Comparison of ENCODE assay signal across 24 mouse cellular contexts in the genomic region with DNA sequence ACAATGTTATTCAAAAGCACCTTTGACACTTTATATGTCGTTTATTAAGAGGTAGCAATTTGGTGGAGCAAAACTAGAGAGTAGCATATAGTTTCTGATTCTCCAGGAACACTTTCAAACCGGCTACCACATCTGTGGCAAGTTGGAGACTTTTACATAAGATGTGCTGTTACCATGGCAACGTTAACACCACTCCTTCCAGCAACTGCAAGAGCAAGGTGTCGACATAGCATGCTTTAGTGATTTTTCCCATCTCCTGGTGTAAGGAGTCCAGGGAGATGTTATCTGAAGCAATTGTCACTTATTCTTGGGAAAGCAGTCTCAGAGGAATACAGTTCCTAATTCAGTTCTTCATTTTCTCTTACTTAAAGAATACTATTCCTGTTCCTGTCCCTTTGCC.
DNase-seq lines count a peak whose midpoint lies in the region; ATAC-seq and TF ChIP-seq lines count a peak whose summit lies in the region.
"Had no signal": no experiment of that assay in that cellular context is flagged by ENCODE, and none has a peak within 500 bp of the region (broad histone marks: within the 10 kb centered on the region; RNA-seq: fewer than 3 reads in every experiment).

No protein-coding gene starts in this region.

- H3K4me2 ChIP-seq in forebrain, embryonic 14.5 days (ENCODE audit: low read length) = no peak overlapping the region
- no peak overlapping the region for H3K4me2 ChIP-seq in forebrain, embryonic 16.5 days (ENCODE audit: low read length)
- H3K4me2 ChIP-seq: embryonic facial prominence, embryonic 13.5 days; heart, embryonic 15.5 days; intestine, embryonic 15.5 days; limb, embryonic 15.5 days; liver, embryonic 15.5 days had no signal

- H3K4me1 ChIP-seq in forebrain, embryonic 14.5 days (ENCODE audit: control insufficient read depth, insufficient read depth, low read length) = peaks cover 6% of the 10 kb centered on the region; the same call in 1 of the 2 replicates
- peaks cover 9% of the 10 kb centered on the region; the same call in 1 of the 2 replicates for H3K4me1 ChIP-seq in forebrain, embryonic 16.5 days (replicated peaks; ENCODE audit: control insufficient read depth, insufficient read depth, low read length)
- H3K4me1 ChIP-seq: embryonic facial prominence, embryonic 13.5 days; heart, embryonic 15.5 days; intestine, embryonic 15.5 days; liver, embryonic 15.5 days had no signal

- no peaks in the 10 kb centered on the region for H3K9me3 ChIP-seq in forebrain, embryonic 14.5 days (replicated peaks; ENCODE audit: control insufficient read depth, low read length)
- H3K9me3 ChIP-seq in forebrain, embryonic 16.5 days (ENCODE audit: control insufficient read depth, low read length) = no peaks in the 10 kb centered on the region
- H3K9me3 ChIP-seq: embryonic facial prominence, embryonic 13.5 days; heart, embryonic 15.5 days; intestine, embryonic 15.5 days; limb, embryonic 15.5 days; liver, embryonic 15.5 days had no signal

- WGBS in forebrain, embryonic 14.5 days = 58% methylated on average over 4 of the region's 4 CpGs
- 57% methylated on average over 4 of the region's 4 CpGs for WGBS in forebrain, embryonic 16.5 days

- H3K27me3 ChIP-seq in forebrain, embryonic 14.5 days (replicated peaks; ENCODE audit: control insufficient read depth, insufficient read depth, low read length) = no peaks in the 10 kb centered on the region
- H3K27me3 ChIP-seq in forebrain, embryonic 16.5 days (replicated peaks; ENCODE audit: control insufficient read depth, insufficient read depth, low read length) = no peaks in the 10 kb centered on the region
- H3K27me3 ChIP-seq: embryonic facial prominence, embryonic 13.5 days; heart, embryonic 15.5 days; intestine, embryonic 15.5 days; limb, embryonic 15.5 days; liver, embryonic 15.5 days had no signal

- no peak overlapping the region for H3K4me3 ChIP-seq in forebrain, embryonic 14.5 days (ENCODE audit: low read depth, low read length)
- H3K4me3 ChIP-seq in forebrain, embryonic 16.5 days (replicated peaks; ENCODE audit: low read length) = no peak overlapping the region
- no peak overlapping the region for H3K4me3 ChIP-seq in layer of hippocampus, adult 2 months
- H3K4me3 ChIP-seq: embryonic facial prominence, embryonic 13.5 days; heart, adult 2 months; heart, embryonic 15.5 days; intestine, embryonic 15.5 days; limb, embryonic 15.5 days; liver, embryonic 15.5 days had no signal

- H3K36me3 ChIP-seq in forebrain, embryonic 14.5 days (ENCODE audit: control insufficient read depth, insufficient read depth, low read length) = no peaks in the 10 kb centered on the region
- no peaks in the 10 kb centered on the region for H3K36me3 ChIP-seq in forebrain, embryonic 16.5 days (ENCODE audit: control insufficient read depth, insufficient read depth)
- H3K36me3 ChIP-seq: embryonic facial prominence, embryonic 13.5 days; heart, embryonic 15.5 days; intestine, embryonic 15.5 days; limb, embryonic 15.5 days; liver, embryonic 15.5 days had no signal

- TF ChIP-seq CTCF in layer of hippocampus, adult 2 months (conservative IDR thresholded peaks at IDR 0.05) = no peak

- DNase-seq in forebrain, embryonic 14.5 days (ENCODE audit: low spot score) = peak; percentile 56
- peak; percentile 27 for DNase-seq in layer of hippocampus, adult 9-11 months
- no peak for DNase-seq in layer of hippocampus, adult 2 months (ENCODE audit: low spot score in 2 of 2)
- DNase-seq in R1 (ENCODE audit: low read depth, low spot score) = peak; percentile 41
- peak; percentile 25 to 55 for DNase-seq in left cerebral cortex, adult 9 months (ENCODE audit: low spot score in 2 of 2)
- no peak for DNase-seq in cerebellum, adult 11-12 months
- DNase-seq in spleen, postnatal 14 days (ENCODE audit: low spot score in 2 of 2) = no peak
- DNase-seq: adrenal gland, postnatal 25 days; cerebellum, adult 9-11 months; forebrain, postnatal 0 days; gastrocnemius, postnatal 10 days; heart, adult 2 months; heart, postnatal 4 days; kidney, adult 9 months; kidney, postnatal 25 days; thymus, adult 18-20 months had no signal

- no peak for ATAC-seq in forebrain, embryonic 14.5 days
- no peak for ATAC-seq in forebrain, embryonic 16.5 days
- ATAC-seq: CD4-positive, CD25-positive, alpha-beta regulatory T cell, adult 4 months; forebrain, postnatal 0 days; intestine, embryonic 15.5 days; lung, postnatal 0 days had no signal

- H3K9ac ChIP-seq in forebrain, embryonic 14.5 days (ENCODE audit: low read length) = no peak overlapping the region
- no peak overlapping the region for H3K9ac ChIP-seq in forebrain, embryonic 16.5 days (replicated peaks; ENCODE audit: low read depth, low read length)
- H3K9ac ChIP-seq: embryonic facial prominence, embryonic 13.5 days; forebrain, postnatal 0 days; heart, embryonic 15.5 days; intestine, embryonic 15.5 days; limb, embryonic 15.5 days; liver, embryonic 15.5 days had no signal

- no peak overlapping the region for H3K27ac ChIP-seq in forebrain, embryonic 14.5 days (ENCODE audit: low read depth, low read length)
- H3K27ac ChIP-seq in forebrain, embryonic 16.5 days (ENCODE audit: low read length) = no peak overlapping the region
- H3K27ac ChIP-seq in layer of hippocampus, adult 2 months = no peak overlapping the region
- H3K27ac ChIP-seq: embryonic facial prominence, embryonic 13.5 days; heart, adult 2 months; heart, embryonic 15.5 days; intestine, embryonic 15.5 days; limb, embryonic 15.5 days; liver, embryonic 15.5 days had no signal

Comparison
In these comparisons a context has a peak if more than half of its experiments do, and no peak if none do; other contexts are left out.
1. DNase-seq: peak in forebrain, embryonic 14.5 days (single experiment), layer of hippocampus, adult 9-11 months (single experiment), R1 (single experiment) and left cerebral cortex, adult 9 months (2 of 2); none in layer of hippocampus, adult 2 months (0 of 2), cerebellum, adult 11-12 months (single experiment) and spleen, postnatal 14 days (0 of 2).